Mouse (Mus musculus) mouse trophoblast stem cell (cell line): ENCODE measurements at regions not wholly inside any gene's neighbourhood (a gene's known extent, or its start where the extent isn't known, plus 50 kb on each side); places are given as distances from the start of the nearest gene placed in this dataset.

Source experiments
- in situ Hi-C, 2 experiments: fragments of 300-500 bp; cut with MseI, MboI; formaldehyde crosslinking; loops; 2 replicates in 1 of 2; 3 replicates in 1 of 2; pipeline ENCODE4 v1.15.1; 2025

DNA sequence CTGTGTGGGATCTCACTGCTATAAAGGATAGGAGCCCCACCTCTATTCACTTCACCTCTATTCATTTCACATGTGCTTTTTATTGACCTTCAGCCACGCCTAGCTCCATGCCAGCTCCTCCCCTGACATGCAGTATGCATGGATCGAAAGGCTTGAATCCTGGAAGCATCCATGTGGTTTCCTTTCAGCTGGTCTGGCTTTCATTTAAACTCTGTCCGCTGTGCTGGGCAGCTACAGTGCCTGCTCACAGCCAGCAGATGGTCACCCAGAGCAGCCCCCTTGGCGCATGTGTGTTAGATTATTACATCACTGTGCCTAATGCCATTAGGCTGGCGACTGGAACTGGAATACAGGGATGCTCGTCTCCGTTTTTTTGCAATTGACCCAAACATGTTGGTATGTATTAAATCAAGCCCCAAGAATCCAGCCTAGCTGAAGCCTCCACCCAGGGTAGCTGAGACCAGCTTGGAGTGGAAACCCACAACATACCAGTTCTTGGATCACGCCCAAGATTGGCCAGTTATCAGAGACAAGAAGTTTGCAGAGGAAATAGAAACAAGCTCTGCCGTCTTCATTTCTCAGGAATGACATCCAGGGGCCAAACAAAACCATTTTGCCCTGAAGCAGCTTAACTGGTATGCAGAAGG lies 113.2 kb downstream of the Inhbb start:
- in situ Hi-C loops: no loop called here

DNA sequence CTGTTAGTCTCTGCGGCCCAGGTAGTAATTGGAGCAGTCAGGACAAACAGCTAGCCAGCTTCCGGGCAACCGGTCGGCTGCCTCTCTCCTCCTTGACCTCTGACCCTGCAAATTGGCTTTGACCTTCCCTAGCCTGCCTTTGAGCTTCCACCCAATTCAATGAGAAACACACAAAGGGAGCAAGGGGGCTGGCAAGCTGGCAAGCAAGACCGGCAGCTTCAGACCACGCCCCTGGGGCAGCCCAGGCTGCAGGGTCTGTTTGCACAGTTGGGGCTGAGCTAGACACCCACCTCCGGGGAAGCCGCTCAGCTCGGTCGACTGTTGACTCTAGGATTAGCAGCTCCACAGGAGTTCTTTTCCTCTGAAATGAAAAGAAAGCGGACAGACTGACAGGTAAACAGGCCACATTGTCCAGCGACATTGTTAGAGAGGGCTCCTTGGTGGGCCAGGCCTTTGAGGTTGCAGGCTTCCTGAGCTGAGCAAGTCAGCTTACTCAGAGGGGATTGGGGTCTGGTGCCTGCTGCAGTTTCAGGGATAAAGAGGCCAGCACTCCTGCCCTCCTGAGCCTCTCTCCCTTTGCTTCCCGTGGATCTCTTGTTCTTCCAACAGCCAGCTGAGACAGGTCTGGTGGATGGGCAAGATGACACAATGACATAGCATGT lies 116.6 kb downstream of the Inhbb start:
- in situ Hi-C loops: no loop called here

DNA sequence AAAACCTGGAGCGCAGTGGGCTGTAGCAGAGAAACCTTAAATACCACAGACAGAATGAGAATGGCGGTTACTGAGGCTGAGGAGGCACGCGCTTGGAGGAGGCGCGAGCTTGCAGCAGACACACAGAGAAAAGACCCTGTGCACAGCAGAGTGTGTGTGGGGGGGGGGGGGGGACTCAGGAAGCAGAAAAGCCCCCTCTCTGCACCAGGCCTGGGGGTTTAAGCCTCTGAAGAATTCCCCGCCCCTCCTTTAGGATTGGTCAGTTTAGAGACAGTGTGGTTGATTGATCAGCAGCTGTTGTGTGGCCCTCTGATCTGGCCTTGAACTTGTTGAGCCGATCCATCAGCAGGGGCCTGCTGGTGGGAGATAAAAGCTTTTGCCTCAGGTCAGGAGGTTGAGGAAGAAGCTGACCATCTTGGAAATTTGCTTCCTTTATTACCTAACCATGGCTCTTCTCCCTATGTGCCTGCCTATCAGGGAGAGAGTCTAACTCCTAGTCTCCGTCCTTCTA lies 117.5 kb downstream of the Inhbb start:
- in situ Hi-C loops: no loop called here

DNA sequence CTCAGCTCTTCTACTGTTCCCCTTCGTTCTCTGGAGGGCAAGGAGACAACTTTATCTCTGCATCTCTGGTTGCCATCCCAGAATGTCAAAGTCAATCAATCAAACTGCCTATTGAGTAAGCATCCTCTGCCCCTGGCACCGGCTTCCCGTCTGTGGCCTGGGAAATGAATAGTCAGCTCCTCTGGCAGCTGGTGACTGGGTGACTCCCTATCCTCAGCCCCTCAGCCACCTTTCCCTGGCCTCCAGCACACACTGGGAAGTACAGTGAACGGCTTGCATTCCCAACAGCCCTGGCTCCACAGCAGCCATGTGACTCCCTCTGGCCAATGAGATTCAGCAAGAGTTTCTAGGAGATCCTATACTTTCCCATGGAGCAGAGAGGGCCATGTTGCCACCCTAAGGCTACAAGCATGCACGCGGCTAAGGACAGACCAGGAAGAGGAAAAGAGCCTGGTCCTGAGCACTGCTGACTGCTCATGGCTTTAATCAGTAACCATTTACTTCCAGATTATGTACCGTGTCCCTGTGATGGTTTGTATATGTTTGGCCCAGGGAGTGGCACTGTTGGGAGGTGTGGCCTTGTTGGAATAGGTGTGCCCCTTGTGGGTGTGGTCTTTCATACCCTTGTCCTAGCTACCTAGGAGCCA lies 119.6 kb downstream of the Inhbb start:
- in situ Hi-C loops: no loop called here

DNA sequence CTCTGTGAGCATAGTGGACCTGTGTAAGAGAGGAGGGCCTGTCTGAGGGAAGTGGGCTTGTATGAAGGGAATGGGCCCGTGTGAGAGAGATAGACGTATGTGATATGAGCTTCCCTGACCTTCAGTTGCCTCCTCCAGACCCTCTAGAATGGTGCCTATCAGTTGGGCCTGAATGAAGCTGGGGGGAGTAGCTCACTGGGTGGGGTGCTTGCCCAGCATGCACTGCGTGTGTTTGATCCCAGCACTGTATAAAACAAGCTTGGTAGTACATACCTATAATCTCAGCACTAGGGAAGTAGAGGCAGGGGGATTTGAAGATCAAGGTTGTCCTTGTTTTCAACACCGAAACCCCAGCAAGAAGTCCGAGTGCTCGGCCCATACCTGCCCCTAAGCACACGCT lies 120.1 kb downstream of the Inhbb start:
- in situ Hi-C loops: no loop called here

DNA sequence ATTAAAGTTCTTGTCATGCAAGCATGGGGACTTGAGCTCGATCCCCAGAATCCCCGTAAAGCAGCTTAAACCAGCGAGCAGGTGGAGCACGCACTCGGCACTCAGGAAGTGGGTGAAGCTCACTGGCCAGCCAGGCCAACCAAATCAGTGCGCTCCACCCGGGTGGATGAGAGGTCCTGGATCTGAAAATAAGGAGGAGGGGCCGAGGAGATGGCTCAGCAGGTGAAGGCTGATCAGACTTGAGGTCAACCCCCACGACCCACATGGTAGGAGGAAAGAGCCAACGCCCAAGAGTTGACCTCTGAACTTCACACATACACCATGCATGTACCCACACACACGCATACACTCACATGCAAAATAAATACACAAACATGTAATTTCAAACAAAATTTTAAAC lies 120.8 kb downstream of the Inhbb start:
- in situ Hi-C loops: no loop called here

DNA sequence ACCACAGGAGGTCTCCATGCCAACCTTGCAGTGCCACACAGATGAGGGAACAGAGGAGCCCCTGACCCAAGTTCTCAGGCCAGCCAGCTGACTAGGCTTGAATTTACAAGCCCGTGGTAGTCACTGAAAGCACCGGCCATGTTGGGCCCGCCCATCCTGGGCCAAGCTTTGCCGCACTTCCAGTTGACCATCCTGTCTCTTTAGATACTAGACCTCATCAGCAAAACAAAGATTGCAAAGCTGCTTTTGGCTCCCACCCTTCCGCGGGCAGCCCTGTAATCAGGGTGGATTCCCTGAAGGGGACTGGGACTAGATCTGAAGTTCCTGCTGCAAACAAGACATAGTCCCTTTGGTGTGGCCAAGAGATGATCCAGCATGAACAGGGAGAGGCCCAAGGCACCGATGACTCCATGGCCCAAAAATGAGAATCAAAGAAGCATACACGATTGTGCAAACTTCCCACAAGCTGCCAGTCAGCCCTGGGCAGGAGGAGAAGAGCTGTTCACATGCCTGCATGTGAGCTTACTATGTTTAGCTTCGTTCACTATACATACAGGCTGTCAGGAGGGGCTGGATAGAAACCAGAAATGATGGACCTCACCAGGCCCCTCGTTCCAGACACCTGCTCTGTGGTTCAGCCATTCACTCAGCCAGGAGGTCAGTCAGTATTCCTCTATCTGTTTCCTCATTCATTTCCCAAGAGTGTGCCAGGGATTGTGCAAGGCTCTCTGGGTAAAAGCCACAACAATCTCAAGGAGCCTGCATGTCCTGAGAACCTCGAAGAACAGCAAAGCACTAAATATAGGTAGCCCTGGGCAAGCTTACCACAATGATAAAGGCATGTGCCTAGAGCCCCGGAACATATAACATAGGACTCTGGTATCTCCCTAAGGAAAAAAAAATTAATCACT lies 122.0 kb downstream of the Inhbb start:
- in situ Hi-C loops: no loop called here

DNA sequence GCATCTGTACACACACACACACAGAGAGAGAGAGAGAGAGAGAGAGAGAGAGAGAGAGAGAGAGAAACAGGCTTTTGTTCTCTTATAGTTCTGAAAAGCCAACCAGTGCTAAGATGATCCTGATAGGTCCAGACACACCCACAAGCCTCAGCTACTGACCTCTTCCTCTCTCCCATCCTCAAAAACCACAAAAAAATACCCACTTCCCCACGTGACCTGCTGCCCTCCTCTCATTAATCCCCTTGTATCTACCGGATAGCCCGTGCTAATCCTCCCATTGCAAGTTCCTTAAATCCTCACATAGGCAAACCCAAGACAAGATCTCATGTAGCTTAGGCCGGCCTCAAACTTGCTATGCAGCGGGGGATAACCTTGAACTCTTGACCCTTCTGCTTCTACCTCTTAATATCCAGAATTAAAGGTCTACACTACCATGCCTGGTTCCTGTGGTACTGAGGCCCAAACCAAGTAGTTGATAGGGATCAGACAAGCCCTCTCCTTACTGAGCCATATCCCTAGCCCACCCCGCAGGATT lies 123.3 kb downstream of the Inhbb start:
- in situ Hi-C loops: no loop called here

DNA sequence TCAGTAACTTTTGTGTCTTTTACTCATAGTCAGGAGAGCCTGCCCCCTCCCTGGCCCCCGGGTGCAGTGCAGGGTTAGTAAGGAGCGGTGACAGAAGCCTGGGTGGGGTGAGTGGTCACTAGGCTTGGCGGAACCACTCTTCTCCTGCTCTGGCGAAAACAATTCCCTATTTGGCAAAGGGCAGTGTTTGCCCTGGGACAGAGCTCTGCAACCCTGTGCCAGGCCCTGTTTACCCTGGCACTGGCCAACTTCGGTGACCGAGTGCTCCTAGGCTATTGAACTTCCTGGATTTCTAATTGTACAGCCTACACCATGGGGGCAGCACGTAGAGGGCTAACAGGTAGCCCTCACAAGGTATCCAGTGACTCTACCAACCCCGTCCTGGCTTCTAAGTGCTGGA lies 126.9 kb downstream of the Inhbb start:
- in situ Hi-C loops: no loop called here

DNA sequence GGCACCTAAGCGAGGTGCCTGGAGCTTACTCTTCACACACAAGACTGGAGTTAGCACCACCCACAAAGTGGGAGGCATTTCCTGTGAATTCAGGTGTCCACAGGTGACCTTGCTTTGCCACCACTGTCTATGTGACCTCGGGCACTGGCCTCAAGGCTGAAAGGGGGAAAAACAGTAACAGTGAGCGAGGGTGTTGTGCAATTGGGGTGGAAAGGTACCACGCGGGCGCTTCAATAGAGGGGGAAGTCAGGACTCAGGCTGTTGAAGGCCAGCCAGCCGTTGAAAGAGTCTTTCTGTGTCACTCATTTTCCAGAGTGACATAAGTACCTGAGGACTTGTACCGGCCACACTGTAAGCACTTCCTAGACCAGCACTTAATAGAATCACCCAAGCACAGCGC lies 128.2 kb downstream of the Inhbb start:
- in situ Hi-C loops: no loop called here

DNA sequence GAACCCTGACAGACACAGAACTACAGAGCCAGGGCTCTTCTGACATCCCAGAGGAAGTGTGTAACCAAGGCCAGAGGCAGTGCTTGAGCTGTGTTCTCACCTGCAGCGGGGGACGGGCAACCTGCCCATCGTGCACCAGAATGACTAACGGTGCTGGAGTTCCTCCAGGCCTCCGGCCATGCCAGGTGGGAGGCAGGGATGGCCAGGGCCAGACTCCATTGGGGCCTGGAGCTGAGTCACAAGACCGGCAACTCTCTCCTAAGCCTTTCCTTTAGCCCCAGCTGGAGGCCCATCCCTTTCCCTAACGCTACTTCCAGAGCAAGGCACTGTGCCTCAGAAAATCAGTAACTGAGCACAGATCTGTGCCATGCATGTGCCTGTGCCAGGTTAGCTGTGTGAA lies 129.8 kb downstream of the Inhbb start:
- in situ Hi-C loops: no loop called here

DNA sequence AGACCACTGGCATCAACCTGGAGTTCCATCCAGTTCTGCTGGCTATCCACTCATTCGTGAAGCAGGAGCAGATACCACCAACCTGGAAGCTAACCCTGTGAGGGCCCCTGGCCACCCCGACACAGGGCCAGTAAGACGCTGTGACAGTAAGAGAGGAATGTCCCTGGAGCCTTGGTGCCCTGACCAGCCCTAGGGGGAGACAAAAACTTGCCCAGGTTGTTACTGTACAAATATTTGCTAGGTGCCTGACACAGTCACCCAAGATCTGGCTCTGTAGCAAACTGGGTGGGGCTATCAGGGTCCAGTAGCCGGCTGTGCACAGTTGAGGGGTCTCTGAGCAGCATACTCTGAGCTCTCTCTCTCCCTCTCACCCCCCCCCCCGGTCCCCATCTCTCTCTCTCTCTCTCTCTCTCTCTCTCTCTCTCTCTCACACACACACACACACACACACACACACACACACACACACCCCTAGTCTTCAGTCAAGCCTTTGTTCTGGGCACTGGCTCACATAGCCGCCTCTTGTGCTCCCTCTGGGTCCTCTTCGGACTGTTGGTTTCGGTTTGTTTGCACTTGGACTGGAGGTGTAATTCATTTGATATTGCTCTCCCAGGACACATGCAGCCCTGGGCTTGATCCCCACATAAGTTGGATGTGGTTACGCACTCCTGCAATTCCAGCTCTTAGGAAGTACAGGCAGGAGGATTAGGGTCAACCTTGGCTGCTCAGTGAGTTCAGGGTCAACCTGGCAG lies 131.7 kb downstream of the Inhbb start:
- in situ Hi-C loops: no loop called here

DNA sequence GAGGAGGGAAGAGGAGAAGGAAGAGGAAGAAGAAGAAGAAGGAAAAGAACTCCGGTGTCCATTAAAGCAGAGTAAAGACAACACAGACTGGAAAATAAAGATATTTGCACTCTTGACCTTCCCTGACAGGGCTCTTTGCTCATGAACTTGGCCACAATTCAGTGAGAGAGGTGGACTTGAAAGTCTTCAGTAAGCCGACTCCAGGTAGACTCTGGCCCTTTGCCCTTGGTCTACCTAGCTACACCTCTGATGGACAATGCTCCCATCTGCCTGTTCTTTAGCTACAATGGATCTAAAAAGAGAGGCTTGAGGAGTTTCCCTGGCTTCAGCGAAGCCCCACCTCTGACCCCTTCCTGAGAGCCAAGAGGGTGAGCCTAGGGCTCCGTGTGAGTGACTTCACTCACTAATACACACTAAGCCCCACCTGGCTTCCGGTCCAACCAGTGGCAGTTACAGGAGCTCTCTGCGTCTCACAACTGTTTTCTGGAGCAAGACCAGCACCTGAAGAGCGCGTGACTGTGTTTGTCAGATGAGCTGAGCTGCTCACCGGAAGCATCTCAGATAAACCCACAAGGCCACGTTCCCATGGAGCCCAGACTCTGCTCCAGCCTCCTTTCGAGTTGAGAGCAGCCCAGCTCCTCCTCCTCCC lies 132.4 kb downstream of the Inhbb start:
- in situ Hi-C loops: no loop called here

DNA sequence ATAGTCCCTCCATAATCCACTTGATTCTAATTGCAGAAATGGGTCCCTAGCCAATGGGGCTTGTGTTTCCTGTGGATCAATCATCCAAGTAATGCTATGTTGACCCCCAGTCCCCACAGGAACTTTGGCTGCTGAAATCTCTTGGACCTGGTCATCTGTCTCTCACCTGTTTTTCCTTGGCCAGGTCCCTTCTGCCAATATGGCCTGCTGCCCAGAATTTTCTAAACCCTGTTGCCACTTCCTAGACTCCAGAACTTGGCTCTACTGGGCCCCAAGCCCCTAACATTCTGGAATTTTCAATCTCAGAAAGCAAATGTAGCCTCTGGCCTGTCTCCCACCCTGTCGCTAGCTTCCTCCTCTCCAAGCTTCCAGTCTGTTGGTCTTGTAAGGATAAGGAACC lies 139.6 kb downstream of the Inhbb start:
- in situ Hi-C loops: no loop called here

DNA sequence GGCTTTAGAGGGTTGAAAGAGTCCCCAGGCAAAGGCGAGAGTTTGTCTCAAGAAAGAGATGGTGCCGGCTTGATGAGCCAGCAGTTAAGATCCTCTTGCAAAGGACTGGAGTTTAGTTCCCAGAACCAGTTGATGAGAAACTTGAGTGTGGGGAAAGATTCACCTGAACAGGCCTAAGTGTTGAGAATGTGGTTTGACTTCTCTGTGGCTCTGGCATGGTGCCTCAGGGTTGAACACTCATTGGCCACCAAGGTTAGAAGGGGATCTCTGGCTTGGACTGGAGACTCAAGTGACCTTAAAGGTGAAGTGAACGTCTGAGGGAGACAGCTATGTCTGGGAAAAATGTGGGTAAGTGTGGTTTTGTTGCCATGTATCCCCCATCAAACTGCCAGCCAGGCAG lies 142.8 kb downstream of the Inhbb start:
- in situ Hi-C loops: no loop called here

DNA sequence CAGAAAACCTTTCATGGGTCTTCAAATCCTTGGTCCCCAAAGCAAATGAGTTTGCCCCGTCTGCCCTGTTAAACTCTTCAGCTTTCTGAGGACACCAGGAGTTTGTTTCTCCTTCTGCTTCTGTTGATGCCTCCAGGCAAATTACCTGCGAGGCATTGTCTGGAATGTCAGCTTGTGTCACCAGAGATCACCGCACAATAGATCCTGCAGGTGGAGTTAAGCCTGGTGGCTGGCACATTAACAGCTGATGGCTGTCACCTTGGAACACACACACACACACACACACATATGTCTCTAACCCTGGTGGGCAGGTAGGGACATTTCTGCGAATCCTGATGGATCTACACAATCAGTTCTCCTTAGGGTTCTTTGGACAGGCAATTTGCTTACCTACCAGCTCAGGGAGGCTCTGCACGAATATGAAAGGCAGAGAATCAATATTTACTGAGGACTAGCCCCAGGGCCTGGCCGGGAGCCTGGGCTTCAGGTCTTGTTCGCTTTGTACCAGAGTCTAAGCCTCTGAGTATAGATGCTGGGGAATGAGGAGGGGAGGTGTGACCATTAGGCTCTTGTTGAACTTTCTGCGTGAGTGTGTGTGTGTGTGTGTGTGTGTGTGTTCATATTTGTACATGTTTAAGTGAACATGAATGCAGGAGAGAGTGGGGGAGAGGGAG lies 143.4 kb downstream of the Inhbb start:
- in situ Hi-C loops: no loop called here

DNA sequence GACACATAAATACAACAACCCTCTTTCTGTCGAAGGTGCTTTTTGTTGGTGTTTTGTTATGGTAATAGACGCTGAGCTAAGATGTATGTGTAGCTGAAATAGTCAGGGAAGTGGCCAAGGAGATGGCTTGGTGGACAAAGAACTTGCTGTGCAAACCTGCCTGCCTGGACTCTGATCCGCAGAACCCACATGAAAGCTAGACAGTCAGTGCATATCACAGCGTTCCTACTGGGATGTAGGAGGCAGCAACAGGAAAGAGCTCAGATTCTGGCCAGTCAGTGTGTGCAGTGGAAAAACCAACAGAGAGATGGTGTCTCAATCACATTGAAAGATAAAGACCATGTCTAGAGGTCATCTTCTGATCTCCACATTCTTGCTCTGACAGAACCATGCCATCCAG lies 144.1 kb downstream of the Inhbb start:
- in situ Hi-C loops: no loop called here

DNA sequence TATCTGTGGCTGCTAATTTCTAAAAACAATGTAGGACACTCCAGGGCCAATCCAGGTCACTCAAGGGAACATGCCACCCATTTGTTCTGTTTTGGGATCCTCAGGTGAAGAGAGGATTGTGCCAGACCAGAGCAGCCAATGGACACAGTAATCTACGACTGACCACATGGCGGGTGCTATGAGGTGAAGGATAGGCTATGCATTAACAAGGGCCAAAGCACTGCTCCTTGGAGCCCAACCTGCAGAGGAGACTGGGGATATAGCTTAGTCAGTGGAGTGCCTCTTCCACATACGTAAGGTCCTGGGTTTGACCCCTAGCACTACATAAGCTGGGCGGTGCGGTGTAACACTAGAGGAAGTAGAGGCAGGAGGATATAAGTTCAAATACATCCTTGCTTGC lies 156.0 kb downstream of the Inhbb start:
- in situ Hi-C loops: no loop called here

DNA sequence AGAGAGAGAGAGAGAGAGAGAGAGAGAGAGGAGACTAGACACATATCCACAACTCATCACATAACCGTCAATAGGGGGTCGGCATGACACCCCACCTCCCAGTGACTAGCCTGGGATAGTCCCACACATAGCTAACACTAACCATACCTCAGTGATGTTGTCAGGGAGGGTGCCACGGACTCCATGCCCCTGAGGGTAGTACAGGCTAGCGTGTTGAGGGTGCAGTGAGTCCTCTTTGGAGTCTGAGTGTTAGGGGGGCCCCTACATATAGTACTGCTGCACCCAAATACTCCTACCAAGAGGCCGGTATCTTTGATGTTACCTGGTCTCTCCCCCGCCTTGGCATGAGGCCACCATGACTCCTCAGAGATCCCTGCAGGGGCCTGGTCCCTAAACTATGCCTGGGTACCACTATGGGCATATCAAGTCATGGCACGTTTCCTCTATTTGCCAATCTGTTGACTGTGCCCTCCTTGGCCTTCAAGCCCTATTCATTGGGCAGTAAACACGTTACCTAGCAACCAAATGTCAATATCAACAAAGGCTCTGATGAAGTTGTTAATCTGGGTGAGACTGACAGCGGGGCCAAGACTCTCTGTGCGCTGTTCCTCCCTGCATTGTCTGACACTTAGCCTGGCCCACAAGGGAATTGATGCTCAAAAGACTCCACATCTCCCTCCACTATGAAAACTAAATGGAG lies 156.7 kb downstream of the Inhbb start:
- in situ Hi-C loops: no loop called here
